Mouse (Mus musculus): Measurements from ENCODE around the gene Olfr1156. TPM values are rescaled to one million over a fixed set of nuclear protein-coding genes. Genes with fewer than 3 reads are reported as not detected.

Gene Olfr1156
- not detected for total RNA-seq (2021)
- long read RNA-seq, experiment 1: 0 reads
- long read RNA-seq, experiment 2: 0 reads

- no peak for DNase-seq
Observed at GRCm38 (mm10) chr2:87953000-87953399, at the start of gene Olfr1156. Olfr1156 (minus strand) TSS chr2:87953100.

- no peak for DNase-seq
Observed at GRCm38 (mm10) chr2:87989813-87990212, 36.9 kb upstream of the Olfr1156 start, which contains the start of gene Olfr1158. Olfr1158 (plus strand) TSS chr2:87990113.

- DNase-seq: no peak
Observed at GRCm38 (mm10) chr2:87974563-87974962, 21.7 kb upstream of the Olfr1156 start, which contains the start of gene Olfr74. Olfr74 (minus strand) TSS chr2:87974663.

GRCm38 (mm10) chr2:87968199-87968598, 15.3 kb upstream of the Olfr1156 start, which contains the start of gene Olfr1157:
Olfr1157 (minus strand) TSS chr2:87968299.
- no peak for DNase-seq

GRCm38 (mm10) chr2:87945037-87945436, 7.9 kb downstream of the Olfr1156 start, which contains the start of gene Olfr1155:
Olfr1155 (minus strand) TSS chr2:87945137.
- DNase-seq: no peak

- no peak for DNase-seq
Observed at GRCm38 (mm10) chr2:87905066-87905465, 47.8 kb downstream of the Olfr1156 start, which contains the start of gene Olfr1154. Olfr1154 (minus strand) TSS chr2:87905166.

Other genes starting within 250 kb of the Olfr1156 start
- not detected for gene Olfr1137, start 239.9 kb downstream of the Olfr1156 start, total RNA-seq (2021)
- not detected for gene Olfr1138, start 213.1 kb downstream of the Olfr1156 start, total RNA-seq (2021)
- gene Olfr1140, start 209.3 kb downstream of the Olfr1156 start, total RNA-seq (2021): not detected
- gene Olfr1141, start 199.1 kb downstream of the Olfr1156 start, total RNA-seq (2021): not detected
- gene Olfr152, start 173.6 kb downstream of the Olfr1156 start, total RNA-seq (2021): not detected
- not detected for gene Olfr1143, start 152.5 kb downstream of the Olfr1156 start, total RNA-seq (2021)
- not detected for gene Olfr1145, start 143.3 kb downstream of the Olfr1156 start, total RNA-seq (2021)
- gene Olfr1148, start 122.6 kb downstream of the Olfr1156 start, total RNA-seq (2021): not detected
- not detected for gene Olfr1150-ps1, start 109.1 kb downstream of the Olfr1156 start, total RNA-seq (2021)
- gene Olfr1151, start 97.2 kb downstream of the Olfr1156 start, total RNA-seq (2021): not detected
- not detected for gene Olfr1152, start 86.6 kb downstream of the Olfr1156 start, total RNA-seq (2021)
- gene Olfr1153, start 58.1 kb downstream of the Olfr1156 start, total RNA-seq (2021): not detected
- gene Olfr1154, start 47.9 kb downstream of the Olfr1156 start, total RNA-seq (2021): not detected
- gene Olfr1155, start 8.0 kb downstream of the Olfr1156 start, total RNA-seq (2021): not detected
- gene Olfr1157, start 15.2 kb upstream of the Olfr1156 start, total RNA-seq (2021): not detected
- not detected for gene Olfr74, start 21.6 kb upstream of the Olfr1156 start, total RNA-seq (2021)
- gene Olfr1158, start 37.0 kb upstream of the Olfr1156 start, total RNA-seq (2021): not detected
- not detected for gene Olfr1160, start 55.2 kb upstream of the Olfr1156 start, total RNA-seq (2021)
- gene Olfr1161, start 69.7 kb upstream of the Olfr1156 start, total RNA-seq (2021): not detected
- gene Olfr73, start 84.6 kb upstream of the Olfr1156 start, total RNA-seq (2021): not detected
- gene Olfr1162, start 98.0 kb upstream of the Olfr1156 start, total RNA-seq (2021): not detected
- not detected for gene Olfr1163, start 118.7 kb upstream of the Olfr1156 start, total RNA-seq (2021)
- gene Olfr1164, start 140.9 kb upstream of the Olfr1156 start, total RNA-seq (2021): not detected
- gene Olfr1166, start 175.2 kb upstream of the Olfr1156 start, total RNA-seq (2021): not detected
- not detected for gene Olfr1167, start 202.1 kb upstream of the Olfr1156 start, total RNA-seq (2021)
- gene Olfr1168, start 228.8 kb upstream of the Olfr1156 start, total RNA-seq (2021): not detected